Mouse (Mus musculus): ENCODE data around the gene Gm21680.
"Not testable (repeated sequence)": the region's sequence is repeated elsewhere in the genome, so short reads cannot be mapped to it uniquely, and the experiment has no call there.

GRCm38 (mm10) chr5:25957050-25957449 is 15.4 kb downstream of the Gm21680 start:
- not testable (repeated sequence) for TF ChIP-seq CTCF (IDR thresholded peaks at IDR 0.05; ENCODE audit: control insufficient read depth, insufficient read depth, insufficient replicate concordance, low read depth, low read length); POLR2A (IDR thresholded peaks at IDR 0.05; ENCODE audit: control insufficient read depth, low read depth, low read length)

Data from testis, adult 2 months (tissue).